8 mouse cellular contexts compared by ENCODE assay signal in genomic region chr11:32383341-32384134, GRCm38 (mm10). TPM values are rescaled to one million over a fixed set of nuclear protein-coding genes. Genes with fewer than 3 reads are reported as not detected.
DNase-seq lines count a peak whose midpoint lies in the region; ATAC-seq lines count a peak whose summit lies in the region.

No protein-coding gene starts in this region.

- intact Hi-C loops in gastrocnemius, postnatal 36 days (cut with DNase I): no loop called here

- peaks cover 9% of the 10 kb centered on the region; the same call in 1 of the 2 replicates for H3K36me3 ChIP-seq in intestine, embryonic 15.5 days
- H3K36me3 ChIP-seq in liver, embryonic 12.5 days: peaks cover 14% of the 10 kb centered on the region

- H3K27me3 ChIP-seq in intestine, embryonic 15.5 days (replicated peaks): no peaks in the 10 kb centered on the region
- H3K27me3 ChIP-seq in liver, embryonic 12.5 days (replicated peaks): no peaks in the 10 kb centered on the region

- H3K4me1 ChIP-seq in intestine, embryonic 15.5 days (replicated peaks): peaks cover 4% of the 10 kb centered on the region; the same call in 1 of the 2 replicates
- H3K4me1 ChIP-seq in liver, embryonic 12.5 days: peaks cover 28% of the 10 kb centered on the region

- peak; percentile 24 to 48 for DNase-seq in cerebellum, postnatal 10 days
- no peak for DNase-seq in cerebellum, postnatal 14 days
- DNase-seq in embryo, embryonic 10 days (ENCODE audit: low spot score): peak; percentile 79
- DNase-seq in gastrocnemius, postnatal 36 days: peak; percentile 42 to 67
- DNase-seq in ovary, adult 18-20 months (ENCODE audit: low spot score): peak; percentile 71
- DNase-seq in cerebellum, adult 11 months: no peak

- no peak overlapping the region for H3K4me3 ChIP-seq in intestine, embryonic 15.5 days (replicated peaks)
- H3K4me3 ChIP-seq in liver, embryonic 12.5 days: no peak overlapping the region

- H3K27ac ChIP-seq in intestine, embryonic 15.5 days: peak overlapping the region; percentile 76
- H3K27ac ChIP-seq in liver, embryonic 12.5 days: 0 out of 2 replicates have a peak overlapping the region, but pooled peaks have one; percentile 49

- no peaks in the 10 kb centered on the region for H3K9me3 ChIP-seq in intestine, embryonic 15.5 days
- H3K9me3 ChIP-seq in liver, embryonic 12.5 days (replicated peaks): no peaks in the 10 kb centered on the region

- 31% methylated on average over 10 of the region's 10 CpGs for WGBS in intestine, embryonic 15.5 days
- WGBS in liver, embryonic 12.5 days (ENCODE audit: insufficient replicate concordance): 42% methylated on average over 10 of the region's 10 CpGs

- H3K4me2 ChIP-seq in intestine, embryonic 15.5 days (replicated peaks): no peak overlapping the region
- H3K4me2 ChIP-seq in liver, embryonic 12.5 days: no peak overlapping the region

- ATAC-seq in intestine, embryonic 15.5 days: peak; percentile 87
- no peak for ATAC-seq in liver, embryonic 12.5 days

- H3K9ac ChIP-seq in intestine, embryonic 15.5 days: no peak overlapping the region
- H3K9ac ChIP-seq in liver, embryonic 12.5 days: no peak overlapping the region

RNA-seq across cellular contexts. Expression of gene Sh3pxd2b, which starts 35.9 kb away (rescaled TPM):
- total RNA-seq in gastrocnemius, postnatal 36 days (2021): 1 to 10 TPM; 3.6 to 4.3 TPM
- polyA plus RNA-seq in intestine, embryonic 15.5 days (2015; fragmentation: Nextera tagmentation; extraction: Ambion mirVana): 12.9 and 13.5 TPM in 2 replicates
- polyA plus RNA-seq in liver, embryonic 12.5 days (2016; fragmentation: Nextera tagmentation; extraction: Ambion mirVana): 2.6 and 3.1 TPM in 2 replicates

Comparison
In these comparisons a context has a peak if more than half of its experiments do, and no peak if none do; other contexts are left out.
1. DNase-seq: peak in cerebellum, postnatal 10 days (2 of 2), embryo, embryonic 10 days (single experiment), gastrocnemius, postnatal 36 days (2 of 2) and ovary, adult 18-20 months (single experiment); none in cerebellum, postnatal 14 days (0 of 2) and cerebellum, adult 11 months (single experiment).